Mouse (Mus musculus): ENCODE data around the gene Dpp6.

The Dpp6 gene

GRCm38 (mm10) chr5:27063871-27064270 lies 246.9 kb downstream of the Dpp6 start:
- no peak for DNase-seq (ENCODE audit: low spot score in 2 of 2)

- DNase-seq (ENCODE audit: low spot score in 2 of 2) = no peak
These were observed 249.8 kb downstream of the Dpp6 start for GRCm38 (mm10) chr5:27066837-27067236.

GRCm38 (mm10) chr5:27075131-27075591 lies 258.2 kb downstream of the Dpp6 start:
- DNase-seq (ENCODE audit: low spot score in 2 of 2) = peak in 1 of 2 experiments; percentile 13

DNA sequence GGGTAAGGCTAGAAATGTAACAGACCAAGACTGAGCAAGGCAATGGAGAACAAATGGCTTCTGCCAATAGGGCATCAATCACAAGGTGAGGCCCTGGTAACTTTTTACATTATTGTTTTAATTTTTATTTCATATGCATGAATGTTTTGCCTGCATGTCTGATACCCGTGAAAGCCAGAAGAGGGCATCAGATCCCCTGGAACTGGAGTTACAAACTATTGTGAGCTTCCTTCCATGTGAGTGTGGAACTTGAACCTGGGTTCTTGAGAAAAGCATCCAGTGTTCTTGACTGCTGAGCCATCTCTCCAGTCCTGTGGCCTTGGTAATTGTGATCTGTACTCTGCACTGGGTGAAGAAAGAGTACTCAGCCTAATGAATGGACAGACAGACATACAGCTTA lies 259.0 kb downstream of the Dpp6 start:
- no peak for DNase-seq (ENCODE audit: low spot score in 2 of 2)

- no peak for DNase-seq (ENCODE audit: low spot score in 2 of 2)
These were observed 260.8 kb downstream of the Dpp6 start for GRCm38 (mm10) chr5:27077821-27078220.

GRCm38 (mm10) chr5:27081275-27081674 lies 264.3 kb downstream of the Dpp6 start:
- no peak for DNase-seq (ENCODE audit: low spot score in 2 of 2)

DNA sequence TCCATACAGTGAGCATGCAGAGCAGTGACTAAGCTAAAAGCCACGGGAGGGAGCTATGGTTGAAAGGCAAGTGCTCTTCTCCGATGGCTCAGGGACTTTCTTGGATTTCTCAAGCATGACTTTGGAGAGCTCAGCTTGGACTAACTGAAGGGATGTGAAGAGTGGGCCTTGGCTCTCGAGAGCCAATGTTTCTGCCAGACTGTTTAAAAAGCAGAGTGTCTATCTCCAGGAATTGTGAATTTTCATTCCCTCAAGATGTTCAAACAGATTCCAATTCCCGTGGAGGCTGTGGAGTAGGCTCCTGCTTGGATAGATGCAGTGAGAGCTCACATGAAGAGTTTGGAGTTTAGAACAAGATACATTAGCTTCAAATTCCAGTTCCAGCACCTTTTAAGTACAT lies 266.8 kb downstream of the Dpp6 start:
- DNase-seq (ENCODE audit: low spot score in 2 of 2) = no peak

GRCm38 (mm10) chr5:27108221-27108620 lies 291.2 kb downstream of the Dpp6 start:
- DNase-seq (ENCODE audit: low spot score in 2 of 2) = no peak

- no peak for DNase-seq (ENCODE audit: low spot score in 2 of 2)
These were observed 305.5 kb downstream of the Dpp6 start for GRCm38 (mm10) chr5:27122479-27122878.

DNA sequence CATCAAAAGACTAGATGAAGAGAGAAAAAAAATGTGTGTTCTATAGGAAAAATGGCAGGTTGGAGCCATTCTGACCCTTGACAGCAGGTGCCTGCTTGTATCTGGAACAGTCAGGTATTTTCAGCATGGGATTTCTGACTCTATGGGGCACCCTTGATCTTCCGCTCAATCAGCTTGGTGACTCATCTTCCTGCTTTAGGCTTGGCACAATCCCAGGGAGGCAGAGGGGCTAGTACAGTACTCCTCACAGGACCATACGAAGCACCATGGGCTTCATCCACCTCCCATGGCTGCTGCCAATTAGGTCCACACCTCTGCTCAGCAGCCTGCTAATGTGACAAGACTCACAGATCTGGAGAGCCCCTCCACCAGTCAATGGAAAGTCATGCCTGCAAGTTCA lies 305.9 kb downstream of the Dpp6 start:
- DNase-seq (ENCODE audit: low spot score in 2 of 2) = no peak

DNA sequence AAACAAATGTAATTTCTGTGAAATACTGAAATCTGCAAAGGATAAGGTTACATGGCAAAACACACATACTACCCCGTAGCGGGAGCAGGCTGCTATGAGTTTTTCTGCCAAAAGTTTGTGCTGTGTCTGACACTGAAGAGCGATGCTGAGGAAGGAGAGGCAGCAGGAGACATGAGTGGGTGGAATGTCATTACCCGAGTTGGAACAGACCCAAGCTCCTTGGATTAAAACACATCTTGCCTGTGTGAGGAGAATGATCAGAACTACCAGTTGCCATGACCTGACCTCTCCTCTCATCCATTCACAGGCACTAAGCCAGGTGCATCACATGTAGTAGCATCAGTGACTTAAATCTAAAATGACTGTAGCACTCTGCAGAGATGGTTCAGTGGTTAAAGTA lies 309.0 kb downstream of the Dpp6 start:
- DNase-seq (ENCODE audit: low spot score in 2 of 2) = no peak

DNA sequence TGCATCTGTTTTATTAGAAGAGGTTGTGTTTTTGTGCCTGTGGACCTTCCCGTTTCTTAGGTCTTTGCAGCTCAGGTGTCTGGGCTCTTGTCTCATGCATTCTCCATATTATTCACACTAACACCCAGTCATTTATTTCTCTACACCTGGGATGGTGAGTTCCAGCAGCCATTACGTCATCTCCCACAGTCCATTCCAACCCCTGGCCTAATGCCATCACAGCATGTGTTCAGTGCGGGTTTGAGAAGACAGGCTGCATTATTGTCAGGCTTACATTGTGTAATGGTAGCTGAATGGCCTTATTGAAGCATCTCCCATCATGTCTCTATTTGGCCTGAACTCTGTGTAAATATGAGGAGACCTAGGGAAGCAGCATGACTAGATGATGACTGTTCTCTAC lies 316.2 kb downstream of the Dpp6 start:
- no peak for DNase-seq (ENCODE audit: low spot score in 2 of 2)

DNA sequence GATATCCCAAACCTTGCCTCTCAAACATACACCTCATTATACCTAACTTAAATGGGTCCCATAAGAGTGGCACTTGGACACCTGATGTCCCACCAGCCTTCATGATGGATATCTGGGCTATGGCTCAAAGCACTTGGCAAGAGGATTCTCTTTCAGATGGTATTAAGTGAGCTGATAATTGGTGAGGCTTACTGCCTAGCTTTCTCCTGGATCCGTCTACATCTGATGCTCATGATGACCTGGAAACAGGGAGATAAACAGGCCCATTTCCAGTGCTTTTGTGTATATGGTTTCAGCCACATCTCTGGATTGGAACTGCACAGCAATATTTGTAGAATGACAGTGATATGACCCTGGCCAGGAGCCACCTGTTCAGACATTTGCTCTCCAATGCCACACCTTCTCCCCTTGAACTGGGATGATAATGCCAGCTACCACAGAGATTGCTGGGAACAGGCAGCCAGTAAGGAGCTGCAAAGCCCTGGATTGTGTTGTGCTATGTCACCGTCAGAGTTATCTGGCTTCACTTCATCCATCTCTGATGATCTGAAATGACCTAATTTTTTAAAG lies 317.5 kb downstream of the Dpp6 start:
- no peak for DNase-seq (ENCODE audit: low spot score in 2 of 2)

DNA sequence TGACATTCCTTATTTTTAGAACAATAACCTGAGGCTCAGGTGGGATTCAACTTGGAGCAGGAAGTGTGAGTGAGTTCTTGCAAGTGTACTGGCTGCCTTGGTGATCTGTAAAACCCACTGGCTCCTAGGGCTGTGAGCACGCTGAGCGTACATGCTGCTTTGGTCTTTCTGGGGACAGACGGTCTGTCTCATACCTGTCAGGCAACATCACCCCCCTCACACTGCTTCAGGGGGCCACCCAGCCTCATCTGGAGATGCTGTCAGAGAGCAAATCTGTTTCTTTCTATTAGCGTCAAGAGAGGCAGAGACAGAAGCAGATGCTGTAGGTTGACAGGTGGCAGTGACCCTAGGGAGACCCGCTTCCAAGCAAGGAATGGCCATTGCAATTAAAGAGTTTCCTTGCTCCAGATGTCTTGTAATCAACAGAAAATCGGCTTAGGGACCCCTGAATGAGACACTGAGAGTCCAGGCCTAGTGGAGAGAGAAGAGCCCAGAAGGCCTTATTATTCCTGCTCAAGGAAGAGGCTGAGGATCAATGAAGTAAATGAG lies 330.5 kb downstream of the Dpp6 start:
- no peak for DNase-seq (ENCODE audit: low spot score in 2 of 2)

DNA sequence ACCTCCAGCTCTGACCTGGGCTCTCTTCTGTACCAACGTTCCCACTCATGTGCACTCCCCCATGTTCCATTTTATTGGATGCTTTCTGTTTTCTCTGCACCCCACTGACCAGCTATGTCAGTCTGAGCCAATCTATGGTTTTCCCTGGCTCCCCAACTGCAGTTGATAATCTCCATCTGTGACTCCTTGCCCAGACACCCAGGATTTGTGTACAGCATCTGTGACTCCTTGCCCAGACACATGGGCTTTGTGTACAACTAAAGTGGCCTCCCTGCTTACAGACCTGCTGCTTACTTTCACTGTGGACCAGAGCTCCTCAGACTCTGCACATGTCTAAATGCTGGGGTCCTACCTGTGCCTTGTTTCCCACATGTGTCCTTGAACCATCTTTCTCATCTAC lies 334.0 kb downstream of the Dpp6 start:
- no peak for DNase-seq (ENCODE audit: low spot score in 2 of 2)

DNA sequence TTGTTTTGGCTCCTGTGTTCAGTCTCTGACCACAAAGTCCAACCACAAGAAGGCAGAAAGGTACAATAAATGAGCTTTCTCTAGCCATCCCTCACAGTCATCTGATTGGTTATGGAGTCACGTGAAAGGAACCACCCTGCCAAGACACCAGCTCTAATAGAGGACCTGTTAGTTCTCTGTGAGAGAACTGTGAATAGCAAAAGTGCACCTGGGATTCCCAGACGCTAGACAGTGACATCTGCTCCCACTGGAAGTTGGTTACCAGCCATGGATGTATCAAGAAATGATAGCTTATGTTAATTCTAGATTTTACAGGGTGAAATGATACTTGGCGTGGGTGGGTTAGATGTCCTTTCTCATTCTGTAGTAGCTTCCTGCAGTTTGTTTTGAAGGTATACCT lies 338.7 kb downstream of the Dpp6 start:
- no peak for DNase-seq (ENCODE audit: low spot score in 2 of 2)

- no peak for DNase-seq (ENCODE audit: low spot score in 2 of 2)
These were observed 339.4 kb downstream of the Dpp6 start for GRCm38 (mm10) chr5:27156366-27156765.

GRCm38 (mm10) chr5:27161122-27161645 lies 344.2 kb downstream of the Dpp6 start:
- no peak for DNase-seq (ENCODE audit: low spot score in 2 of 2)

GRCm38 (mm10) chr5:27168550-27168949 lies 351.5 kb downstream of the Dpp6 start:
- DNase-seq (ENCODE audit: low spot score in 2 of 2) = no peak

- DNase-seq (ENCODE audit: low spot score in 2 of 2) = no peak
These were observed 368.0 kb downstream of the Dpp6 start for GRCm38 (mm10) chr5:27184963-27185362.

- no peak for DNase-seq (ENCODE audit: low spot score in 2 of 2)
These were observed 374.4 kb downstream of the Dpp6 start for GRCm38 (mm10) chr5:27191242-27191969.

DNA sequence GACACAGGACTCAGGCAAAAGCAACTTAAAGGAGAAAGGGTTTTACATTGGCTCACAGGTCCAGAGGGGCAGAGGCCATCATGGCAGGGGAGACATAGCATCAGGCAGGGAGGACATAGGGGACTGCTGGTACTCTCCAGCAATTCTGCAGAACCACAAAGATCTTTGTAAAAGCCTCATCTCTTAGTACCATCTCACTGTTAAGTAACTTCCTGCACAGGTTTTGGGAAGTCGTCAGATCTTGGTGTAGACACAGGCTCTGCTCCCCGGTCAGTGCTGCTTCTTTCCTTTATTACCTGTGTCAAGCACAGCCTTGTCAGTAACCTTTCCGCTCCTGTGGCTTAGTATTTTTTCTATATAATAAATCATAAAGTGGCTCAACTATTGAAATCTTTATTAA lies 377.2 kb downstream of the Dpp6 start:
- no peak for DNase-seq (ENCODE audit: low spot score in 2 of 2)

DNA sequence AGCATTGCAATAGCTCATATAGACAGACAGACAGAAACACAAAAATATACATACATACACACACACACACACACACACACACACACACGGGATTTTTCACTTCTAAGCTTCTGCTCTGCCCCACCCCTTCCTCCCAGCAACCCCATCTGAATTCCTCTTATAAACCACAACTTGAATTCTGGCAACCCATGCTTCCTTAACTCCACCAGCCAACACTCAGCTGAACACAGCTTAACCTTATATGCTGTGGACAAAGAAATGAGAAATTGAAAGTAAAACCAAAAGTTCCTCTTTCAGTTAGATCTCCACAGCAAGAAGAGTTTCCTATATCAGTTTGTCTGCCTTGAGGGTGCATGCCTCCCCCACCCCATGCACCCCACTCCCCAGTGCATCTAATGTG lies 378.0 kb downstream of the Dpp6 start:
- no peak for DNase-seq (ENCODE audit: low spot score in 2 of 2)

All from spleen, postnatal 10 days (tissue).